Mouse (Mus musculus) right cerebral cortex, postnatal 10 days (tissue): Measurements from ENCODE around the gene Spaar.

Source experiments
- DNase-seq, 2 experiments: peaks; one replicate each; pipeline ENCODE4 v3.0.0; 2021; ENCODE audit warnings: low spot score in 2 of 2

The Spaar gene

DNA sequence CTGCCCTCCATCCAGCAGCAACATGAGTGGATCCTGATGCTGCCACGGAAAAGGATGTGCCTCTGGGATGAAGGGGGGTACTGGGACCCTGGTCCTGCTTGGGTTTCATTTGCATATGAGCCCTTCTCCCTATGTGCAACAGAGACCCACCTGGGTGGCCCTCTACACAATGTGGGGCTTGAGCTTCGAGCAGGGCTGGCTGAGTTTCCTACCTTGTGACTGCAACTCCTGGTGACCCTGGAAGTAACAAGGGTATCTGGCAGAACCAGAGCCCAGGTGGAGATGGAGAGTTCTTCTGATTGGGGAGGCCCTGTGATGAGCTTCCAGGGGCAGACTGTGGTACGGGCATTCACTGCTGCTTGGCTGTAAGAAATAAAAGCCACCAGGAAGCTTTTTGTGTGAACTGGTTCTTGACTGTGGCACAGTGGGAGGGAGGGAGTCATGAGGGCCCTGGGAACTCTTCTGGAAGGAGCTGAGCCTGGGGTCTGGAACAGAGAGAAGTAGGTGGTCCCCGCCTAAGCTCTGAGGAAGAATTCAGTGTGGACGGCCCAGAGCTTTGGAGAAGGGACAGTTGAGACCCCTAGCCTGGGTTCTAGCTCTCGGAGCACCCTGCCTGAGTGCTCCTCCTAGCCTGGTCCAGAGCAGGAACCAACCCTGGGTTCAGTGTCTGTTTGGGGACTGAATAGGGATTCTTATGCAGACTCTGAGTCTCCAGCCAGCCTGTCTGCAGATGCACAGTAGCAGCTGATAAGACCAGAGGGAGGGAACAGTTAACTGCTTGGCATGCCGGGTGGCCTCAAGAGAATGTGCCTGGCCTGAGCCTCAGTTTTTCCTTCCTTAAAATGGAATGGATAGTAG, 1.9 kb upstream of the Spaar start:
- DNase-seq, result no peak

DNA sequence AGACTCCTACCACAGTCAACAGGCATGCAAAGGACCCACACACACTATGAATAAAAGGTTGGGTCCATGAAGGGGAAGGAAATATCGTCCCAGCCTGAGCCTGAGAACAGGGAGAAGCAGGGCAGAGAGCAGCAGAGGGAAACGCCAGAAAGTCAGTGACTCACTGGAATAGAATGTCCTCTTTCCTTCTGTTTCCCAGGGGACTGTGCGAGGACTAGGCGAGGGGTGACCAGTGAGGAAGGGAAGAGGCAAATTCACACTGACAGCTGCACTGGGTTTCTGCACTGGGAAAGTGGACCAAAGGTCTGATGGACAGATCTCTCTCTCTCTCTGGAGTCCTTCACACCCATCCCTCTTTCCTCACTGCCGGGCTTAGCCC, 1.3 kb upstream of the Spaar start:
- no peak for DNase-seq

DNA sequence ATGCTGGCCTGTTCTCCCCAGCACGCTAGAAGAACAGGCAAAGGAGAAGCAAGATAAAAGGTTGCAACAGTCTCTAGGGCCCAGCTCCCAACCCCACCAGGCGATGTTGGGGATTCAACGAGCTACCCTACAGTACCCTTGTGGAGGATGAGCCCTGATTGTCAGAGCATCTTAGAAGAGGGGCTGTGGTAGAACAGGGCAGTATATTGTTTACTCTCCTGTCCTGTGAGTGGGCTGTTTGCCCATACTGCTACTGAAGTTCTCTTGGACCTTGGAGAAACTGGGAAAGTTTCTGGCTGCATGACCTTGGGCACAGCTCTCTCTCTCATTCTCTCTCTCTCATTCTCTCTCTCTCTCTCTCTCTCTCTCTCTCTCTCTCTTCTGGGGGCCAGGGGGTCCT, 708 bp upstream of the Spaar start:
- no peak for DNase-seq

DNA sequence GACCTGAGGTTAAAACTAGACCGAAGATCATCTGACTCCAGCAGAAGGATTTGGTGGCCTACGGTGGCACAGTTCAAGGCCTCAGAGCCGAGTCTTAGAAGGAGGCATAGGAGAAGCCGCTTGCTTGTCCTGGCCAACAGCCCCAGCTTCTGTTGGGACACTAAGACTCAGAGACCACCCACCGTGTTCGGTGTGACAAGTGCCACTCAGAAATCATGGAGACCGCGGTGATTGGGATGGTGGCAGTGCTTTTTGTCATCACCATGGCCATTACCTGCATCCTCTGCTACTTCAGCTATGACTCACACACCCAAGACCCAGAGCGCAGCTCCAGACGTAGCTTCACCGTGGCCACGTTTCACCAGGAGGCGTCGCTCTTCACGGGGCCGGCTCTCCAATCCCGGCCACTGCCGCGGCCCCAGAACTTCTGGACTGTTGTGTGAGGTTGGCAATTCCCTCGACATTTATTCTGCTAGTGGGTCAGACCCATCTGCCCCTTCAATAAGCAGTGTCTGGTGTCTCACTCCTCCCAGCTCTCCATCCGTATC, 990 bp downstream of the Spaar start:
- DNase-seq, result peak in 1 of 2 experiments; percentile 18

DNA sequence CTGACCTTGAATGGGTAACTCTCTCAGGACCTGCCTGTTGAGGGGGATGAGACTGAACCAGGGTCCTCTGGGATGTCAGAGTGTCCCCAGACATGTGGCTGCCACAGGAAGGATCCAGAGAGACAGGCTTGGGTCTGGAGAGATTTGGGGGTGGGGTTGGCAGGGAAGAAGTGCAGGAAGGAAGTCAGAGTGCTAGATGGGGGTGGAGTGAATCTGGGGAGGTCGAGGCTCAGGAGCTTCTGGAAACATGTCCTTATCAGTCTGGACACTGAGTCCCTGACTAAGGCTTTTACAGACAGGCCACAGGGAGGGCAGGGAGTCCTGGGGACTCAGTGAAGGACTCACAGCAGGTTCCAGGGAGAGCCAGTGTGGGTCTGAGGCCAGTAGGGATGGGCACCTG, 2.3 kb downstream of the Spaar start:
- DNase-seq, result no peak

DNA sequence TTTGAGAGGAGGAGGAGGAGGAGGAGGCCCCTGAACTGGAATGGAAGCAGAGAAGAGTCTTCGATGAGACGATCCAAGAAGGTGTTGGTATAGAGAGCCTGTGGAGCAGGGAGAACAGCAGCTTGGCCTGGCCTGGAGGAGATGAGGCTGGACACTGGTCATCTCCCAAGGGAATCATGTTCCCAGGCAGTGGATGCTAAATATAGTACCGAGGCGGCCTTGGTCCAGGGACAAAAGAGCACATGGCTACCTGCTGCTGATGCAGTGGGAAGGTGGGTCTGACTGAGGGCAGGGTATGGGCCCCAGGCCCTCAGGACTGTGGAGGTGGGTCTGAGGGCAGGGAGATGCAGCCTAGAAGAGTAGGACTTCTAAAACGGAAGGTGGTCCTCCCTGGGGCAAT, 3.4 kb downstream of the Spaar start:
- DNase-seq, result peak in 1 of 2 experiments; percentile 17

DNA sequence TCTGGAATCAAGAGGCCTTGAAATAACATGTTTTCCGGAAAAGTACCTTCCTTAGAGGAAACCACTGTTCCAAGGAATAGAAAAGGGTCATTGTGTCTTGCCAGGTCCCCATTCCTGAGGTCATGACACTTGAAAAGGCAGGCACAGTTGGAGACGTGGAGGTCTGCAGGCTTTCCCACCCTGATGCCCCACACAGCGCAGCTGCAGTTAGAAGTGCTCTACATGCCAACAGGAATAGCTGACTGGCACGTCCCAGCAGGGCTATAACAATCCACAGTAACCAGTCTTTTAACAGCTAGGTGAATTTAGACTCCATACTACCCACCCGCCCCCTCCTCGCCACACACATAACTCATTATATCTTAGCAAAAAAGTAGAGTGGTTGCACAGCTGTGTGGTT, 7.3 kb downstream of the Spaar start:
- no peak for DNase-seq

DNA sequence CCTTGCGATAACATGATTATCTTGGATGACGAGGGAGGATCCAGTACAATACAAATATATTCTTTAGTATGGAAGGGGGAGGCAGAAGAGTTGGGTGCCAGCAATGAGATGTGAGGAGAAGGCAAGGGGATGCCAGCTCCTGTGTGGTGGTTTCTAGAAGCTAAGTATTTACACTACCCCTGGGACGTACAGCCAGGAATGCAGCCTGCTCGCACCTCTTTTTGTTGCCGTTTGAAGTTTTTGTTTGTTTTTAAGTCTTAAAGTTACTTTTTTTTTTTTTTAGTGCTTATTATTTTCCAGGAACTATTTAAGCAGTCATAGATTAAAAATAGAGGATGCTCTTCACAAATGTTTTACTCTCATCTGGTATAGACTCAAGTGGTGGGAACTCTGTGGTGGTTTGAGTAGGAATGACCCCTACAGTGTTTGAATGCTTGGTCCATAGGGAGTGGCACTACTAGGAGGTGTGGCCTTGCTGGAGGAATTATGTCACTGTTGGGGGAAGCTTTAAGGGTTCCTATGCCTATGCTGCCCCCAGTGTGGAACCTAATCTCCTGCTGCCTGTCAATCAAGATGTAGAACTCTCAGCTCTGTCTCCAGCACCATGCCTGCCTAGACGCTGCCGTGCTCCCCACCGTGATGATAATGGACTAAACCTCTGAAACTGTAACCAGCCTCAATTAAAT, 9.3 kb downstream of the Spaar start:
- peak in 1 of 2 experiments; percentile 12 for DNase-seq

DNA sequence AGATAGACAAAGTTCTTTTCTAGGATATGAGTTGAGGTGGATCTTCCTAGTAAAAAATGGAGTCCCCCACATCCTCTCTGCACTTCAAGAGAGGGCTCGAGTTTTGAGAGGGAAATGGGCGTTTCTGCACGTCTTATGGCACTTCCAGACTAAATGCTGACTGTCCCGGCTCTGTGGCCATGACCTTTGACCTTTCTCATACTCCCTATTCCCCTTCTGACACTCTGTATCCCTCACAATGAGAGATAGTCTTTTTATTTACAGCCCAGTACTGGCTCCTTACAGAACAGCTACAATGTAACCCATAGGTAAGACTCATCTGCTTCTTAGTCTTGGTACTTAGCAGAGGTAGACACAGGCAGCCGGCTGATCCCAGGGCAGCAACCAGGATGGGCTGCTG, 11.7 kb downstream of the Spaar start:
- DNase-seq, result peak in 1 of 2 experiments; percentile 19

DNA sequence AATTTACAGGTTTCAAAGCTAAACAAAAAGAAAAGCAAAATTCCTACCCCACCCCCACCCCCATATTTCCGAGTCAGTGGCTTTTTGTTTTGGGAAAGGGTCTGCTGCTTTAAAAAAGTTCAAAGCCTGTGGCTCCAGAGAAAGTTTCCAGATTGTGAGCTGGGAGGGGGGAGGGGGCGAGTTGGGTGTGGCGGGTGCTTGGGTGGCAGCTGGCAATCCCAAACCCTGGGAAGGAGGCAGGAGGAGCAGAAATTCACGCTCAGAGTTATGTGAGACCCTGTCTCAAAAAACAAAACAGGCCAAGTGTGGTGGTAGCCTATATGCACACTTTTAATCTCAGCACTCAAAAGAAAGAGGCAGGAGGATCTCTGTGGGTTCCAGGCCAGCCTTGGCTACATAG, 12.8 kb downstream of the Spaar start:
- DNase-seq, result peak in 1 of 2 experiments; percentile 15

DNA sequence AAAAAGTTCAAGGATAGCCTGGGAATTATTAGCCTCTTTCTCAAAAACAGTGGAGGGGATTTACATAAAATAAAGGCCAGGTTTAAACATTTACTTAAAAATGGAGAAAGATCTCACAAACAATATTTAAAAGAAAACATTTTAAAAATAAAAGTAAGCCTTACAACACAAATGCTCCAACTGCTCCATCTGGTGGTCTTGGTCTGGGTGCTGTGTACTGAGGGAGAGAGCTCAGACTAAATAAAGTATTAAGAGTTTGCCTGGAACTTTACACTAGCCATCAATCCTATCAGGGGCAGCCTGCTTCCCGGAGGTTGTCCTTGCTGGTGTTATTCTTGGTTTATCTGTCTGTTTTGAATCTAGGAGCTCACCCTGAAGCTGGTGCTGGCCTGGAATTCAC, 13.3 kb downstream of the Spaar start:
- peak in 1 of 2 experiments; percentile 29 for DNase-seq

DNA sequence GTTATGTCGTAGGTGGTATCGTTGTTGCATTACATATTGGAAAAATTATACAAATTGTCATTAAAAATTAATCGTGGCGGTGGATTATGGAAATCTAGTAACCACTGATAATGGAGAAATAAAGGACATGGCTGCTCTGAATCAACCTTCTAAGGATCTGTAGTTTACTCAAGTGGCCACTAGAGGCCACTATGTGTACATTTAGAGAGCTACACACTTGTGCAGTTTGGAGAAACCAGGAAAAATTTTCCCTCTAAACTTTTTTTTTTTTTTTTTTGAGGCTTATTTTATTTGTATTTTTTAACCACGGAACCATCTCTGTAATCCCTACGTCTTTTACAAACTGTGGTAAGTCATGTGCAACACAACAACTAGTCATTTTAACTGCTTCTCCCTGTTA, 15.4 kb downstream of the Spaar start:
- peak in 1 of 2 experiments; percentile 36 for DNase-seq

DNA sequence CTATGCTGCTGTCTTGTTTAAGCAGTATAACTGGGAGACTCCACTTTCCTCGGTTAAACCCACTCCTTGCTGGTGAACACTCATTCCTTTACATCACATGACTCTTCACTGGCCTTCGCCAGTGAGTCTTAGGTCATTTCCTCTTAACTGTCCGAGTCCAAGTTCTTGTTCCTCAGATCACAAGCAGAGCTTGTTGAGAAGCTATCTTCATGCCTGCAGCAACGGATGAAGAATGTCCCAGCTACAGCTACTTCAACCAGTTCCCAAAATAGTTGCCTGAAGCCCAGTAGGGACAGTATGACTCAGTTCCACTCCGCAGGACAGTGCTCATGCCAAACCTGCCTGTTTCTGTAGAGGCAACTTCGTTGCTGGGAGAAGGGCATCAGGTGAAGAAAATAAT, 27.4 kb downstream of the Spaar start:
- no peak for DNase-seq

DNA sequence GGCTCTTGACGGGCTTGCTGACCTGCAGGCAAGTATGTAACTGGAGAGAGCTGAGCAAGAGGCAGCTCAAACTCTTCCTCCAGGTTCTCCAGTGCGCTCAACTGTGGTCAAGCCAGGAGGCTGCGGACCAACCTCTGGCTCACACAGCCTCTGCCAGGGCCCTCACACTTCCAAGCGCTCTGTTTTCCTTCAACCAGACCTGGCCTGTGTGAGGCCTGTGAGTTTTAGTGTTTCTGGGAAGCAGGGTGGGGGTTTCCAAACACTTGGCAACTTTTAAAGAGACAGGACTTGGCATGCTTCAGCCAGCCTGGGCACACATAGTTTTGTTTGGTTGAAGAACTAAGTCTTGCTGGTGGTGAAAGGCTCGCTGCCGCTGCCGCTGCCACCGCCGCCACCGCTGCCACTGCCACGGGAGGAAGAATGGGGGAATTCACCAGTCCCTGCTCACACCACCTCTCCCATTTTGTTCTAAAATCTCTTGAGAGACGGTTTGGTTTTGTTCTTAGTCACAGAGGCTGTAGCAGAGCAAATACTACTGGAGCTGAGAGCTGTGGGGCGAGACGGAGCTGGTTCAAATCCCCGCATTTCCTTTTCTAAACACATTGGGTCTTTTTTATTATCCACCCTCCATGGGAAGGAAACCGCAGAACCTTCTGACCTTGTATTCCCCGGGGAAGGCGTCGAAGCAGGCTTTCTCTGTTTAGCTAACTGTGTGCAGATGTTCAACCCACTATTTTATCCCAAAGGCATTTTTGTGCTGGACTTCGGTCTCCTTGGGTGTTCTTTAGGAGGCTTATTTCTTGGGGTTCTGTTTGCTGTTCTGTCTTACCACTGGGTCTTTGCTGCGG, 30.0 kb downstream of the Spaar start:
- peak; percentile 59 for DNase-seq

DNA sequence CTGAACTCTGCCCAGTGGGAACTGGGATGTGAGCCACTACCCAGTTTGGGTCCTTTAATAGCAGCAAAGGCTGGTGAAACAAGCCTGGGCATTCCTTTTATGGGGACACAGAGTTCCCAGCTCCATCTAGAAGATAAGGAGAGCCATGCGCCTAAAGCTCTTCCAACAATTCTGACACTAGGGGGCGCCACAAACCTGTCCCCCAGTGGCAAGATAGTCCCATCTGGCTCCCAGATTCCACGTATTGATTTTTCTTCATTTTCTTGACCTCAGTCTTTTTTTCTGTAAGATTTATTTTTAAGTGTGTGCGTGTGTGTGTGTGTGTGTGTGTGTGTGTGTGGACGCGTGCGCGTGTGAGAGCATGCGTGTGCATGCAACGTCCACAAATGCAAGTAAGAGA, 30.6 kb downstream of the Spaar start:
- DNase-seq, result peak in 1 of 2 experiments; percentile 36

DNA sequence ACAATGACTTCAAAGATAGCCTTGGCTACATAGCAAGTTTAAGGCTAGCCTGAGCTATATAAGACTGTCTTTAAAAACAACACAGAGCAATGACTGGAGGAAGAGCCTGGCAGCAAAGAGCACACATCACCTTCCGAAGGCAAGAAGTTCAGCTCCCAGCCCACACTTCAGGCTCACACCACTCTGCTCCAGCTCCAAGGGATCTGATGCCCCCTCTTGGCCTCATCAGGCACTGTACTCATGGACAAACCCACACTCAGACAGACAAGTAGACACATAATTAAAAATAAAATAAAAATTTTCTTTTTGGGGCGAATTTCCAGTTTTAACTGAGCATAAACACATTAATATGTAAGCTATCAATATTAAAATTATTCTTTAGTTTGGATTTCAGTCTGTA, 31.5 kb downstream of the Spaar start:
- DNase-seq, result no peak

DNA sequence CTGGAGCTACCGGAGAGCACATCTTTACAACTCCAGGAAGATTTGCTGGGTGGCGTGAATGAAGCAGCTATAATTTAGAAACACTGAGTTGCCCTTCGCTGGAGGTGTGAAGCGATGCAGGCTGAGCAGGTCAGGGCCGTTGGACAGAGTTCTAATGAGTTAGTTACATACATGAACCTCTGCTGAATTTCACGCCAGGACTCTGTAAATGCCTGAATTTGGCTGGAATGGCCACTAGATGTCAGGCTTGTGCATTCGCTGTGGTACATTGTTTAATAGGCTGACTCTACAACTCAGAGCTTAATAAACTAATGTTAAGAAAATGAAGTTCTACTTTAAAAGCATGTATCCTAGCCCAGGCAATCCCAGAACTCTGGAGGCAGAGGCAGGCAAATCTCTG, 33.6 kb downstream of the Spaar start:
- peak; percentile 64 to 77 for DNase-seq

DNA sequence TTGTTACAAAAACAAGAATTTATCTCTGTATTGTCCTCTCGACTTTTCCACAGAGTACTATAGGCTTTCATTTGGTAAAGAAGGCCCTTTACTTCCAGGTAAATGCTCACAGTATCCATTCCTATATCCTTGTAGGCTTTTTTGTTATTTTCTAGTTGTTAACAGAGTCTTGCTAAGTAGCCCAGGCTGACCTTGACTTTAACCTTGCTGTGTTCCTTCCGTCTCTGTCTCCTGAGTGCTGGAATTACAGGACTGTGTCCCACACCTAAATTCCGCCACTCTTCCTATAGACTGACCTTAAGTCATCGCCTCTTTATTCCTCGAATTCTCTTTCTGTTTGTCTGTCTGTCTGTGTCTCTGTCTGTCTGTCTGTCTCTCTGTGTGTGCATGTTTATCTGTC, 38.5 kb downstream of the Spaar start:
- no peak for DNase-seq

DNA sequence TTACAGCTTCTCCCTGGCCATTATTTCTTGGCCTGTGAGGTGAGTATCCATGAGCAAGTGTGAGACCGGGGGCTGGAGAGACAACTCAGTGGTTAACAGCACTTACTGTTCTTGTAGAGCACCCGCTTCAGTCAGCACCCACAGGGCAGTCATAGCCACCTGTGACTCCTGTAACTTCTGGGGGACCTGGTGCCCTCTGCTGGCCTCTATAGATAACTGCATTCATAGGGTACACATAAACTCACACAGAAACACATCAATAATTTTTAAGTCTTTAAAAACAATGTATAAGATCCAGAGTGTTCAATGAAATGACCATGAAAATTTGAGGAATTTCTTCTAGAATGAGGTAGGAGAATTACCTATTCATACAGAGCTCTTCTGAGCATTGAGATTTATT, 39.5 kb downstream of the Spaar start:
- no peak for DNase-seq

DNA sequence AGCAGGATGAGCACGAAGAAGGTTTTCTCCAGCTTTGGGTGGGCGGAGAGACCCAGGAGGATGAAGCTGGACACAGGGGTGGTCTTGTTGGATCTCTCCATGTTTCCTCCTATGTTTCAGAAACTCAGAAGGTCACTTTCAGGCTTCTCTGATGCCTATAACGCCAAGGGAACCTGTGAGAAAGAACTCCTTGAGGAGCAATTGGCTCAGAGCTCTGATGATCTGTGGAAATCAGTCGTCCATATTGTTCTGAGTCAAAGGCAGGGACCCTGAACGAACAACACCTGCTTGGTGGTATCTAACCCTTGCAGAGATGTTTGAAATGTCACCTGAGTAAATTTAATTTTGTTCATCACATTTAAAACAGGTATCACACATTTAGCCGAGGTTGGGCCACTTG, 41.1 kb downstream of the Spaar start, which contains the start of gene Olfr159:
Gene Olfr159 (minus strand): TSS at position 101 of the 400 bp plus-strand sequence.
- DNase-seq, result no peak

DNA sequence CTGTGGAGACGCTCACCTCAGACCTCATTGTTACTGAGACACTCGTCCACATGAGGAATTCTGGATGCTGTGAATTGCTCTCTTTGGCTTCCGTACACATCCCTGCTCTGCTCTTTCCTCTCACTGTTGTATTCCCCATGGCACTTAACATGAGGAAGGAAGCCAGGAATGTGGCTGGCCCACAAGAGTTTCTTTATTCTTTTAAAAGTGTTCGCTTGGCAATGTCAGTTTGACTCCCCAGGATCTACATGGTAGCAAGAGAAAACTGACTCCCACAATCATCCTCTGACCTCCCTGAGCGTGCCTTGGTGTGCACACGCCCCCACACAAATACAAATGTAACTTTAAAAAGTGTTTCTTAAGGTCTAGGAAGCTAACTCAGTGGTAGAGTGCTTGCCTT, 41.8 kb downstream of the Spaar start:
- DNase-seq, result no peak

DNA sequence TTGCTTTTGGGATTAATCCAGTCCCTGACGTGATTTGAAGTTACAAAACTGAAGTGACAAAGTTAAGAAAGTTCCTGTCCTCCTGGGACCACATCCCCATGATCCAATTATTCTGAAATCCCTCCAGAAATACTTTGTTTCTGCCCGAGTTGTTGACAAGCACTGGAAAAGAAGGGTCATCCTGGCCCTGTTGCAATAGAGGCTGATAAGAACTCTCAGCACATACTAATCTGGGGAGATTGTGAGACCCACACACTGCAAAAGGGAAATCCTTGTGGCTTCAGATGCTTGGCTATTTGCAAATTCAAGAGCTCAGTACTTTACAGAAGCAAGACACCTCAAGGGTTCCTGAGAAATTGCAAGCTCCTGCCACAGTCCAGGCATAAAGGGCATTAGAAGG, 42.5 kb downstream of the Spaar start:
- DNase-seq, result no peak
